Mouse (Mus musculus) cerebellum, adult 8-10 months (tissue): Measurements from ENCODE around the gene Ccdc92b.

Experiments used
- DNase-seq: peaks from one replicate; pipeline ENCODE4 v3.0.0; 2022

Gene Ccdc92b

GRCm38 (mm10) chr11:74660336-74660735, 40.9 kb downstream of the Ccdc92b start:
- DNase-seq, result no peak

GRCm38 (mm10) chr11:74661641-74662040, 42.2 kb downstream of the Ccdc92b start:
- DNase-seq, result no peak

DNA sequence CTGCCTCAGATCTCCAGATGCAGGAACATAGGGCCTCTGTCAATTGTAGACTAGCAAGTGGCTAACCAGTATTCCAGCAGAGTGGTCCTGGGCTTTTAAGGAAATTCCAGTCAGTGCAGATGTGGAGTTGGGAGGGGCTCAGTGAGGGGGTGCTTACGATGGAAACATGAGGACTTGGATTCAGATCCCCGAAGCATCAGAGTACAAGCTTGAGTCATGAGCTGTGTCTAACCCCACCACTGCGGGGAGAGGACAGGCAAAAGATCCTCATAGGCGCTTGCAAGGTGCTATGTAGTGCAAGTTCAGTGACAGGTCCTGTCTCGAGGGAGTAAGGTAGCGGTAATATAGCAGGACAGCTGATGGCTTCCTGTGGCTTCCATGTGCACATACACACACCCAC, 42.8 kb downstream of the Ccdc92b start:
- no peak for DNase-seq

- DNase-seq, result no peak
These were observed 44.9 kb downstream of the Ccdc92b start for GRCm38 (mm10) chr11:74664279-74664678.

- DNase-seq, result no peak
These were observed 45.5 kb downstream of the Ccdc92b start for GRCm38 (mm10) chr11:74664906-74665305.

DNA sequence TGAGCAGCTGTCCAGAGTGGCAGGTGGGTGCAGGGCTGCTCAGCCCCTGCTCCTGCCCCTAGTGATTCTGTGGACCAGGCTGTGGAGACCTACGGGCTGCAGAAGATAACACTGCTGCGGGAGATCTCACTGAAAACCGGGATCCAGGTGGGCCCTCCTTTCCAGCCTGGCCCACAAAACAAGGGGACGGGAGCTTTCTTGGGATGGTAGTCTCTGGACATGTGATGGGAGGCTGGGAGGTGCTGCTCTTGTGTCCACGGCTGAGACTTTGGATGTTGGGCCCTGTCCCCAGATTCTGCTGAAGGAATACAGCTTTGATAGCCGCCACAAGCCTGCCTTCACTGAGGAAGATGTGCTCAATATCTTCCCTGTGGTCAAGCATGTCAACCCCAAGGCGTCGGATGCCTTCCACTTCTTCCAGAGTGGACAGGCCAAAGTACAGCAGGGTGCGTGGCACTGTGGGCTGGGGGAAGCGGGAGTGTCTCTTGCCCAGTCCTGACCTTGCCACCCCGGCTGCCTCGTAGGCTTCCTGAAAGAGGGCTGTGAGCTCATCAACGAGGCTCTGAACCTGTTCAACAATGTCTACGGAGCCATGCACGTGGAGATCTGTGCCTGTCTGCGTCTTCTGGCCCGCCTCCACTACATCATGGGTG, 46.4 kb downstream of the Ccdc92b start:
- no peak for DNase-seq

DNA sequence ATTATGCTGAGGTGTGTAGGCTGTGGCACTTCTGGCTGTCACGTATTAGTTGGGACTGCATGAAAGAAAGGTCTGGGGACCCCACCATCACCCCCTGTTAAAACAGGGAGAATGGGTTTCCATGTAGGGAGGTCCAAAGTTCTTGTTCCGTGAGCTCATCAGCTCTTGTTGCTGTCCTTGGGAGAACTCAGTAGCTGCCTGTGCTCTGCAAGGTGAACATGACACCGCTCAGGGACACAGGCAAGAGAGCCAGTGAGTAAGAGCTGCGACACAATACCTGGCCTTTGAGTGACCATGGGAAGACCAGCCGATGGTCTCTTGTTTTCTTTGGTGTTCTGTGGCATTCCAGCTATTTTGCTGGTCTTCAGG, 46.9 kb downstream of the Ccdc92b start:
- DNase-seq, result no peak

GRCm38 (mm10) chr11:74666776-74667581, 47.6 kb downstream of the Ccdc92b start:
- DNase-seq, result no peak

DNA sequence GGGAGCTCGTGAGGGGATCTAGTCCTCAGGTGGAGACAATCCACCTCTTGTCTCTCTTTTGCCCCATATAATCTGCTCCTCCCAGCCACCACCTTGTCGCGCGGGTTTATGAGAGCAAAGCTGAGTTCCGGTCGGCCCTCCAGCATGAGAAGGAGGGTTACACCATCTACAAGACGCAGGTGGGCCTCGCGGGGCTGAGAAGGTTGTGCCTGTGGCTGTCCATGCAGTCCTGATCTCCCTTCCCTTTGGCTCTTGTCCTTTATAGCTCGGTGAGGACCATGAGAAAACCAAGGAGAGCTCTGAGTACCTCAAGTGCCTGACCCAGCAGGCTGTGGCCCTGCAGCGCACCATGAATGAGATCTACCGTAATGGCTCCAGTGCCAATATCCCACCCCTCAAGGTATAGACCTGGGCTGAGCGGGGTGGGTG, 48.2 kb downstream of the Ccdc92b start:
- DNase-seq, result no peak

GRCm38 (mm10) chr11:74668466-74668865, 49.1 kb downstream of the Ccdc92b start:
- DNase-seq, result no peak

DNA sequence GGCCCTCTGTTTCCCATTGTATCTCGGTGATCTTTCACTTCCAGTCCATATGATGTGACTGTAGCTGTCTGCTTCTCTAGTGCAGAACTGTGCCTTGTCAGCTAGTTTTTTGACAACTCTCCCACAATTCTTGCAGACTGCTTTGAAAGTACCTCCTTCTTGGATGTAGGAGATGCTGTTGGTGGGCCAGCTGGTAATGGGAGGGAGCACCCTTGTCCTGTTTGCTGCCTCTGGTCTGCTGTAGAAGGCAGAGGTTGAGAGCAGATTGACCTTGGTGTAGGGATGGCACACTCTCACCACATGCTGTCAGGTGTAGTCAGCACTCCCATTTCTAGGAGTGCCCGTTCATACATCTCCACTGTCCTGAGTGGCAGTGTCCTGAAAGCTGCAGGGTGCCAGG, 49.6 kb downstream of the Ccdc92b start:
- no peak for DNase-seq

DNA sequence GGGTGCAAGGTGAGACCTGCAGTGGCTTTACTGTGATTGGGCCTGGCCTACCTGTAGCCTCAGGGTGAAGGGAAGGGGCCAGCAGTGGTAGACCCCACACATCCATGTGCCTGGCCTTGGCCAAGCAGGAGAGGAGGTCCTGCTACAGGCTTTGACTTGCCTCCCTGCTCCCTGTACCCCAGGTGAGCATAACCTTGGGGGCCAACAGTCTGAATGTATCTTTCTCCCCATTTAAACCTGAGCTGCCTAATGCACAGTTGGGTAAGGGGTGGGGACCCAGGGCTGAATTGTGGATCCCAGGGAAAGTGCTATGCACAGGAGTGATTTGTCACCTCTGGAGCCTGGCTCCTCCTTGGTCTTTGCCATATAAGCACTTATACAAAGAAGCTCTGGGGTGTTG, 50.7 kb downstream of the Ccdc92b start:
- DNase-seq, result no peak

DNA sequence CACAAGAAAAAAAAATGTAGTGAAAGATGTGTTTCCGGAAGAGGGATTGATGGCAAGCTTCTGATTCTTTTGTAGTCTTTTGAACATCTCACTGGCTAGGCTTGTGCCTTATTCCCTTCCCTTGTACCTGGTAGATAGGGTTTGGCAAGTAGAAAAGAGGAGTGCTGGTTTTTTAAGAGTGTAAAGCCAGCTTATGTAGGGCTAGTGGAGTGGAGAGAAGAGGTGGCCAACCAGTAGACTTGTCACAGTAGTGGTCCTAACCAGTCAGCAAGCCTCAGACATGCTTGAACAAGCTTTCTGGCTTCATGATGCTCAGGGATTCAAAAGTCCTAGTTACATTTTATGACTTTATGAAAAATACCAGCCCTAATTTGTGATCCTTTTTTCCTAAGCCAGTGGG, 51.6 kb downstream of the Ccdc92b start:
- DNase-seq, result no peak

DNA sequence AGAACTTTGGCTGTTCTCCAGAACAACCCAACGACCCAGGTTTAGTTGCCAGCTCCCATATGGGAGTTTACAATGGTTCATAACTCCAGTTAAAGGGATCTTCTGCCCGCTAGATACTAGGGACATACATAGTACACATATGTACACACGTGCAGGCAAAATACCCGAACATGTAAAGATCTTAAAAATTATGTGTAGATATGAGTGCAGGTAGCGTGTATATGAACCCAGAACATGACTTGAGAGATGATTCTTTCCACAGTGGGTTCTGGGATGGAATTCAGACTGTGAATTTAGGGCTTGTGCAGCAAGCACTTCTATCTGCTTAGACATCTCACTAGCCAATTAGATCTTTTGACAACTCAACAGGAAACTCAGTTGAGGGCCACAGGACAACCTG, 52.4 kb downstream of the Ccdc92b start:
- no peak for DNase-seq

DNA sequence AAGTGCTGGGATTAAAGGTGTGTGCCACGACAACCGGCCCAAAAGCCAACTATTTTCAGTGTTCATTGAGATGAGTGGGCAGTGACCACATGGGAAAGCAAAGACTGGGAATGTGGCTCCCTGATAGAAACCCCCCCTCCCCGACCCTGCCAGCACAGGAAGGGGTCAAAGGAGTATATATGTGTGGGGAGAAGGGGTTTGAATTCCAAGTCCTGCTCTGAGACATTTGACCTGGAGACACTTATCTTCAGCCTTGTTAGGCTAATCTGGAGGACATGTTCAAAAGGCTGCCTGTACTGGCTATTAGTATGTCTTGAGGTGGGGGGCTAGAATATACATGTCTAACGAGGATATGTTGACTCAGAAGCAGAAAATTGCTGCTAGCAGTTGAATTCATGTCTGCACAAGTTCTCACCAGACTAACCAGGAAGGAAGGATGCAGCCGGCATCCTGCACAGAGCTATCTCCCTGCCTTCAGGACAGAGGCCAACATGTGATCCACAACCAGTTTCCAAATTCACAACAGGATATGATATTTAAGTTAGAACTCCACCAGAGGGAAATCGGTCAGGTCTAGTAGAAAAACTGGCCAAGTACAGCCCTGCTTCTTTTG, 53.6 kb downstream of the Ccdc92b start:
- DNase-seq, result no peak

DNA sequence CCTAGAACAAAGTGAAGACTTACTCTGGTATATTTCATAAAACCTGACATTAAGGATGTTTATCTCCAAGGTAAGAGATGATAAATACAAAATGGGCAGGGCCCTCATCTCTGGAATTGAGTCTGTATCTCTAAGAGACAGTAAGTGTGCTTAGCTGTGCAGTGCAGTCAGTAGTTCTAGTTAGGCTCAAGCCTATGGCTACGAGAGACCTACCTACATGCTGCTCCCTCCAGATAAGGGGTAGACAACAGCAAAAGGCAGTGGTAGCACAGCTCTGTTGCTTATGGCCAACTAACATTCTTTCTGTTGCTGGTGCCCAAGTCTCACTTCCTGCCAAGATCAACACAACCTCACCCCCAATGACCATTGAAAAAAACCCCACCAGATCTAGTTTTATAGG, 54.2 kb downstream of the Ccdc92b start:
- no peak for DNase-seq

DNA sequence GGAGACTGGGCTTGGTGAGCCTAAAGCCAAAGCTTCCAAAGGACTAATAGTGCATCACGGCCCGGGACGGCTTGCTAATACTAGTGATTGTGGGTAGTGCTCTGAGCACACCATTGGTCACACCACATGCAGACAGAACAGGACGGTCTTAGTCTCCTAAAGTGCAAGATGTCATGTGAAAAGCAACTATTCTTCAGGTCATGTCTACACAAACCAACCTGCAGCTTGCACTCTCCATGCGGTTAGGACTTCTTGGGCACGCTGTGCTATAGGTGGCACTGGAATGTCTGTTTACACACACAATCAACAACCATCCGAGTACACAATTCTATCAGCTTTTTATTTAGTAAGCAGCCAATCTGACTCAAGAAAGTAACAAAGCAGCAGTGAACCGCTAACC, 55.3 kb downstream of the Ccdc92b start:
- DNase-seq, result no peak

- DNase-seq, result no peak
These were observed 55.8 kb downstream of the Ccdc92b start for GRCm38 (mm10) chr11:74675156-74675555.
